Mouse (Mus musculus) ES-E14 (cell line): ENCODE results near the gene Olfr64.

Experiments used
- HCFC1 ChIP-seq: IDR thresholded peaks from 2 replicates; pipeline ENCODE4 v1.6.1; 2012; ENCODE audit warnings: low read length, inconsistent platforms, borderline replicate concordance; ENCODE audit not compliant: insufficient read depth
- ZC3H11A ChIP-seq: IDR thresholded peaks from 2 replicates; pipeline ENCODE4 v1.6.1; 2012; ENCODE audit warnings: low read depth, mild to moderate bottlenecking, inconsistent platforms, low read length, borderline replicate concordance

GRCm38 (mm10) chr7:103860855-103861254, 33.4 kb downstream of the Olfr64 start:
- no peak for TF ChIP-seq HCFC1
- TF ChIP-seq ZC3H11A, result no peak
